Mouse (Mus musculus): Measurements from ENCODE around the gene C2cd4c.

The C2cd4c gene

GRCm38 (mm10) chr10:79612192-79613135 lies 1.4 kb downstream of the C2cd4c start:
- peak; percentile 8 for DNase-seq (ENCODE audit: low read depth, low spot score)

- no peak for DNase-seq (ENCODE audit: low read depth, low spot score)
These were observed 2.5 kb downstream of the C2cd4c start for GRCm38 (mm10) chr10:79611296-79611695.

- no peak for DNase-seq (ENCODE audit: low read depth, low spot score)
These were observed 4.5 kb downstream of the C2cd4c start for GRCm38 (mm10) chr10:79609276-79609675.

GRCm38 (mm10) chr10:79607892-79608291 lies 5.9 kb downstream of the C2cd4c start:
- no peak for DNase-seq (ENCODE audit: low read depth, low spot score)

GRCm38 (mm10) chr10:79606537-79606936 lies 7.3 kb downstream of the C2cd4c start:
- no peak for DNase-seq (ENCODE audit: low read depth, low spot score)

GRCm38 (mm10) chr10:79597936-79598230 lies 15.9 kb downstream of the C2cd4c start:
- DNase-seq (ENCODE audit: low read depth, low spot score): no peak

- no peak for DNase-seq (ENCODE audit: low read depth, low spot score)
These were observed 16.5 kb downstream of the C2cd4c start for GRCm38 (mm10) chr10:79597051-79597935.

GRCm38 (mm10) chr10:79595590-79595929 lies 18.3 kb downstream of the C2cd4c start:
- no peak for DNase-seq (ENCODE audit: low read depth, low spot score)

GRCm38 (mm10) chr10:79594872-79595589 lies 18.8 kb downstream of the C2cd4c start:
- peak; percentile 61 for DNase-seq (ENCODE audit: low read depth, low spot score)

GRCm38 (mm10) chr10:79594111-79594510 lies 19.7 kb downstream of the C2cd4c start:
- DNase-seq (ENCODE audit: low read depth, low spot score): no peak

- DNase-seq (ENCODE audit: low read depth, low spot score): no peak
These were observed 23.1 kb downstream of the C2cd4c start for GRCm38 (mm10) chr10:79590702-79591101.

GRCm38 (mm10) chr10:79587752-79588126 lies 26.1 kb downstream of the C2cd4c start:
- DNase-seq (ENCODE audit: low read depth, low spot score): no peak

GRCm38 (mm10) chr10:79587061-79587751 lies 26.6 kb downstream of the C2cd4c start, which contains the start of gene Theg:
TSS of gene Theg (minus strand) at chr10:79587331.
- no peak for DNase-seq (ENCODE audit: low read depth, low spot score)

GRCm38 (mm10) chr10:79586243-79586642 lies 27.6 kb downstream of the C2cd4c start:
- DNase-seq (ENCODE audit: low read depth, low spot score): no peak

- DNase-seq (ENCODE audit: low read depth, low spot score): no peak
These were observed 28.1 kb downstream of the C2cd4c start for GRCm38 (mm10) chr10:79585723-79586122.

GRCm38 (mm10) chr10:79585136-79585535 lies 28.7 kb downstream of the C2cd4c start:
- DNase-seq (ENCODE audit: low read depth, low spot score): no peak

GRCm38 (mm10) chr10:79584426-79584825 lies 29.4 kb downstream of the C2cd4c start:
- no peak for DNase-seq (ENCODE audit: low read depth, low spot score)

GRCm38 (mm10) chr10:79584021-79584420 lies 29.8 kb downstream of the C2cd4c start:
- no peak for DNase-seq (ENCODE audit: low read depth, low spot score)

GRCm38 (mm10) chr10:79581501-79581900 lies 32.3 kb downstream of the C2cd4c start:
- DNase-seq (ENCODE audit: low read depth, low spot score): no peak

- DNase-seq (ENCODE audit: low read depth, low spot score): peak; percentile 19
These were observed 33.0 kb downstream of the C2cd4c start for GRCm38 (mm10) chr10:79580811-79581210.

- DNase-seq (ENCODE audit: low read depth, low spot score): no peak
These were observed 33.5 kb downstream of the C2cd4c start for GRCm38 (mm10) chr10:79580356-79580755.
